Mouse (Mus musculus): ENCODE data around the gene Slc16a4. TPM values are rescaled to one million over a fixed set of nuclear protein-coding genes. Genes with fewer than 3 reads are reported as not detected.

Slc16a4 gene
- polyA plus RNA-seq, 1 experiment: 2.8 TPM

- 90% methylated on average over 2 of the region's 2 CpGs for WGBS
- Histone ChIP-seq H3K27me3 (ENCODE audit: control insufficient read depth, insufficient read depth, low read length) (no peaks in the 10 kb centered on the region), H3K4me3 (replicated peaks; ENCODE audit: insufficient read depth, low read depth, low read length) (no peak overlapping the region), H3K4me1 (ENCODE audit: control insufficient read depth, insufficient read depth, low read length) (peaks cover 3% of the 10 kb centered on the region; the same call in 1 of the 2 replicates), H3K27ac (ENCODE audit: insufficient read depth, low read length) (no peak overlapping the region)
- TF ChIP-seq CTCF (IDR thresholded peaks at IDR 0.05; ENCODE audit: borderline replicate concordance, insufficient read depth, low read depth, low read length): no peak
- TF ChIP-seq POLR2A (IDR thresholded peaks at IDR 0.05; ENCODE audit: borderline replicate concordance, insufficient read depth, low read length): no peak
- no peak for DNase-seq
Measured at GRCm38 (mm10) chr3:107321141-107321540, 30.1 kb downstream of the Slc16a4 start.

GRCm38 (mm10) chr3:107321776-107322175 is 30.7 kb downstream of the Slc16a4 start:
- H3K4me1 ChIP-seq (ENCODE audit: control insufficient read depth, insufficient read depth, low read length): peaks cover 3% of the 10 kb centered on the region; the same call in 1 of the 2 replicates
- no peak overlapping the region for H3K27ac ChIP-seq (ENCODE audit: insufficient read depth, low read length)
- no peak for TF ChIP-seq POLR2A (IDR thresholded peaks at IDR 0.05; ENCODE audit: borderline replicate concordance, insufficient read depth, low read length)
- DNase-seq: no peak
- no peaks in the 10 kb centered on the region for H3K27me3 ChIP-seq (ENCODE audit: control insufficient read depth, insufficient read depth, low read length)
- no peak overlapping the region for H3K4me3 ChIP-seq (replicated peaks; ENCODE audit: insufficient read depth, low read depth, low read length)

GRCm38 (mm10) chr3:107326442-107326841 is 35.4 kb downstream of the Slc16a4 start:
- no peak for DNase-seq
- Histone ChIP-seq H3K4me1 (ENCODE audit: control insufficient read depth, insufficient read depth, low read length) (peaks cover 17% of the 10 kb centered on the region), H3K27ac (ENCODE audit: insufficient read depth, low read length) (no peak overlapping the region), H3K27me3 (ENCODE audit: control insufficient read depth, insufficient read depth, low read length) (no peaks in the 10 kb centered on the region), H3K4me3 (replicated peaks; ENCODE audit: insufficient read depth, low read depth, low read length) (no peak overlapping the region)
- TF ChIP-seq CTCF (IDR thresholded peaks at IDR 0.05; ENCODE audit: borderline replicate concordance, insufficient read depth, low read depth, low read length): no peak
- TF ChIP-seq POLR2A (IDR thresholded peaks at IDR 0.05; ENCODE audit: borderline replicate concordance, insufficient read depth, low read length): no peak
- WGBS: 91% methylated on average over 1 of the region's 1 CpGs

- Histone ChIP-seq H3K4me3 (replicated peaks; ENCODE audit: insufficient read depth, low read depth, low read length) (peak overlapping the region; percentile 12), H3K4me1 (ENCODE audit: control insufficient read depth, insufficient read depth, low read length) (peaks cover 16% of the 10 kb centered on the region), H3K27ac (ENCODE audit: insufficient read depth, low read length) (no peak overlapping the region), H3K27me3 (ENCODE audit: control insufficient read depth, insufficient read depth, low read length) (no peaks in the 10 kb centered on the region)
- WGBS: 45% methylated on average over 28 of the region's 28 CpGs
- DNase-seq: peak; percentile 17 to 30
- no peak for TF ChIP-seq POLR2A (IDR thresholded peaks at IDR 0.05; ENCODE audit: borderline replicate concordance, insufficient read depth, low read length)
- TF ChIP-seq CTCF (IDR thresholded peaks at IDR 0.05; ENCODE audit: borderline replicate concordance, insufficient read depth, low read depth, low read length): no peak
Measured at GRCm38 (mm10) chr3:107330503-107331424, 39.7 kb downstream of the Slc16a4 start.

GRCm38 (mm10) chr3:107331746-107332126 is 40.7 kb downstream of the Slc16a4 start:
- Histone ChIP-seq H3K4me3 (replicated peaks; ENCODE audit: insufficient read depth, low read depth, low read length) (peak overlapping the region; percentile 83), H3K27me3 (ENCODE audit: control insufficient read depth, insufficient read depth, low read length) (no peaks in the 10 kb centered on the region), H3K27ac (ENCODE audit: insufficient read depth, low read length) (no peak overlapping the region), H3K4me1 (ENCODE audit: control insufficient read depth, insufficient read depth, low read length) (peaks cover 16% of the 10 kb centered on the region)
- no peak for DNase-seq
- 14% methylated on average over 17 of the region's 17 CpGs for WGBS
- no peak for TF ChIP-seq CTCF (IDR thresholded peaks at IDR 0.05; ENCODE audit: borderline replicate concordance, insufficient read depth, low read depth, low read length)
- TF ChIP-seq POLR2A (IDR thresholded peaks at IDR 0.05; ENCODE audit: borderline replicate concordance, insufficient read depth, low read length): no peak

GRCm38 (mm10) chr3:107332127-107332959 is 41.3 kb downstream of the Slc16a4 start:
- under 1% methylated on average over 75 of the region's 75 CpGs for WGBS
- DNase-seq: peak in 1 of 2 experiments; percentile 46
- TF ChIP-seq POLR2A (IDR thresholded peaks at IDR 0.05; ENCODE audit: borderline replicate concordance, insufficient read depth, low read length): no peak
- TF ChIP-seq CTCF (IDR thresholded peaks at IDR 0.05; ENCODE audit: borderline replicate concordance, insufficient read depth, low read depth, low read length): no peak
- peaks cover 16% of the 10 kb centered on the region for H3K4me1 ChIP-seq (ENCODE audit: control insufficient read depth, insufficient read depth, low read length)
- H3K27me3 ChIP-seq (ENCODE audit: control insufficient read depth, insufficient read depth, low read length): no peaks in the 10 kb centered on the region
- peak overlapping the region; percentile 83 for H3K4me3 ChIP-seq (replicated peaks; ENCODE audit: insufficient read depth, low read depth, low read length)
- H3K27ac ChIP-seq (ENCODE audit: insufficient read depth, low read length): peak overlapping the region; percentile 31; the same call in 1 of the 2 replicates

- H3K4me3 ChIP-seq (replicated peaks; ENCODE audit: insufficient read depth, low read depth, low read length): peak overlapping the region; percentile 84
- no peaks in the 10 kb centered on the region for H3K27me3 ChIP-seq (ENCODE audit: control insufficient read depth, insufficient read depth, low read length)
- WGBS: under 1% methylated on average over 37 of the region's 37 CpGs
- peaks cover 16% of the 10 kb centered on the region for H3K4me1 ChIP-seq (ENCODE audit: control insufficient read depth, insufficient read depth, low read length)
- peak; percentile 96 to 99 for DNase-seq
- no peak for TF ChIP-seq CTCF (IDR thresholded peaks at IDR 0.05; ENCODE audit: borderline replicate concordance, insufficient read depth, low read depth, low read length)
- TF ChIP-seq POLR2A (IDR thresholded peaks at IDR 0.05; ENCODE audit: borderline replicate concordance, insufficient read depth, low read length): peak; percentile 91
- peak overlapping the region; percentile 31; the same call in 1 of the 2 replicates for H3K27ac ChIP-seq (ENCODE audit: insufficient read depth, low read length)
Measured at GRCm38 (mm10) chr3:107332960-107333380, 41.9 kb downstream of the Slc16a4 start.

Data from cerebellum, adult 2 months (tissue).